Mouse (Mus musculus) T-helper 2 cell (primary cell): ENCODE data around the gene Nectin1.

Experiments
- in situ Hi-C: fragments of 300-600 bp; cut with MboI, MseI; formaldehyde crosslinking; loops from one replicate; pipeline ENCODE4 v1.15.1; 2025; ENCODE audit warnings: high pct_unique_total_duplicates

Gene Nectin1

GRCm38 (mm10) chr9:43797746-43798145, 54.0 kb downstream of the Nectin1 start:
- in situ Hi-C loops = no loop called here

GRCm38 (mm10) chr9:43800525-43800924, 56.7 kb downstream of the Nectin1 start:
- in situ Hi-C loops = no loop called here

DNA sequence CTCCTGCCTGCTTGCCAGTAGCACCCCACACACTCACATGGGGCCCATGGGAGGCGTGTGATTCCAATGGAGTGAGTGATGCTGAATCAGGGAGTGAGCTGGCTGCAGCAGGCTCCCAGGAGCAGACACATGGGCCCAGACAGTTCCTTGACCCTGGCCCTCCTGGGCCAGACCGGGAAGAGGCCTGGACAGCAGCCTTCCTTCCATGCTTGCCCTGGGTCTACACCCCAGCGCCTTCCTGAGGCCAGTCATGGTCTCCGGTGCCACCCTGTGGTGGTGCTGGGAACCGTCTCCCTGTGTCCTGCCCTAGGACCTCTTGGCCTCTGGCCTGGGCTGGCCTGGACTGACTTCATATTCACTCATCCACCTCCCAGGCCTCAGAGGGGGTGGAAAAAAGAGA, 58.1 kb downstream of the Nectin1 start:
- in situ Hi-C loops = no loop called here

- in situ Hi-C loops = no loop called here
Measured at GRCm38 (mm10) chr9:43807565-43807964, 63.8 kb downstream of the Nectin1 start.

- in situ Hi-C loops = no loop called here
Measured at GRCm38 (mm10) chr9:43808099-43808498, 64.3 kb downstream of the Nectin1 start.

DNA sequence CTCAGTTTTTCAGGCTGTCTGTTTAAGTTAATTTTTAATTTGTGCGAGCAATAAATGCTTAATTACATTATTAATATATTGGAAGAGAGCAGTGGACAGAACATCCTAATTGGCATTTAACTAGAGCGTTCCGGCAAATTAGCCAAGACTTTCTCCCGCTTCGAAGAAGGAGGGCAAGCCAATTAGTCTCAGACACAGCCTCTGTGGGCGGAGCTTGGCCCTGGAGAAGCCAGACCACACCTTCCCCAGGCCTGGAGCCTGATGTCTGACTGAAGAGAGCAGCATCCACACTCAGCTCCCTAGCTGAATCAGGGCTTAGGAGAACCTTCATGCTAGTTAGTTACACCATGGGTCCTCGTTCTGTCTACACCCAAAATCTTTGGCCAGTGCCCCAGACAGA, 64.8 kb downstream of the Nectin1 start:
- in situ Hi-C loops = no loop called here

GRCm38 (mm10) chr9:43813156-43813555, 69.4 kb downstream of the Nectin1 start:
- in situ Hi-C loops = no loop called here

DNA sequence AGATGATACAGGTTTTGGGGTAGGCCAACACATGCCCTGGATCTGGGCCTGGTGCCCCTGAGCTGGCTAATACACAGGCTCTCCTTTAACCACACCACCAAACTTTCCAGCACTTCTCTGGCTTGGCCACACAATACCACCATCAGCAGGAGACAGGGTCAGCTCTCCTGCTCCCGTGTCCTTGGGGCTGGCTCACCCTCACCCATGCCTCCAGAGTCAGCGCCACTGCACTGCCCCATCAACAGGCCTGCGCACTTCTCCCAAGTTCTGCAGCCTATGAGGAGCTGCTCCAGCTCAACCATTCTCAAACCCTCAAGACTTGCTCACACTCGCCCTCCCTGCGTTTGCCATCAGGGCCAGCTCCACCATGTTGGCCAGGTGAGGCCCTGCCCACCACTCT, 78.4 kb downstream of the Nectin1 start:
- in situ Hi-C loops = no loop called here

DNA sequence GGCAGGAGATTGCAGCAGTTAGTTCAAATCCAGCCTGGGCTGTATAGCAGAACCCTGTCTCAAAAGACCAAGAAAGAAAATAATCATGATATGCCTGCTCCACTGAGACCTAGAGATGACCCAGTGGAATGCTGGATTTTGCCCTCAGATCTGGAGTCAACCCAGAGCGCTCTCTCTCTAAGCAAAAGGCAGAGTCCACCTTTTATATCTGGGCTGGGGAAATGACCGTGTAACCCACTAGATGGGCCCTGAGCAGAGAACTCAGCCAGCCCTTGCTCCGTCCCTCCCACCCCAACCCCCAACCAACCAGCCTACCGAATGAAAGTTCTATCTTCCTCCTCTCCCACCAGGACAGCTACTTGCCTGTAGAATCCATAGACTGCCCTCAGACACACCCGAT, 81.4 kb downstream of the Nectin1 start:
- in situ Hi-C loops = loop anchor here (25.0 kb wide), 1 partner anchor 488 kb away; no protein-coding TSS in a partner anchor

DNA sequence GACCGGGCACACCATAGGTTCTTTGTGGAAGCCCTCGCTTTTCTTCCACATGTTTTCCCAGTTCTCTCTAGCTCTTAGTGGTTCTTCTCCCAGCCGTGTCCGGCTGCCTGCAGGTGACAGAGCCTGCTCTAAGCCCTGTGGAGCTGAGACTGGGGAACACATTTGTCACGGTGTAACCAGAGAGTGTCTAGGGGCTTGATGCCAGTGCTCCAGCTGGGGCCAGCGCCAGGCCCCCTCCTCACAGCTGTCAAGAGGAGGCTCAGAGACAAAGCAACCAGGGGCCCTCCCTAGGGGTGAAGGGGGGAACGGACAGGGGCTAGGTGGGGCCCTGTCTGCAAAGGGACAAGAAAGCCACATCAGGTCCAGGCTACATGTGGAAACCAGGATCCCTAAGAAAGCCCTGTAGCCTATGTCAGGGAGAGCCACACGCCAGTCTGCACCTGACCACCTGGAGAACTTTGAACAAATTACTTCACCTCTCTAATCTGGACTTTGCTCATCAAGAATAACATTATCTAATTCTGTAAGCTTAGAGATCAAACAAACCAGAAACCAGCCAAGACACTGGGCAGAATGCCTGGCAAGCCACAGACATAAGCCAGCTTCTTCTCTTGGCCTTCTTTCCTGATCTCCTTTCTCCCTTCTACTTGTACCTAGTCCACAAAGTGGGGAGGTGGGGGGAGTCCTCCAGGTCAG, 82.9 kb downstream of the Nectin1 start:
- in situ Hi-C loops = loop anchor here (25.0 kb wide), 1 partner anchor 489 kb away; no protein-coding TSS in a partner anchor

- in situ Hi-C loops = loop anchor here (25.0 kb wide), 1 partner anchor 490 kb away; no protein-coding TSS in a partner anchor
Measured at GRCm38 (mm10) chr9:43827593-43827992, 83.8 kb downstream of the Nectin1 start.

DNA sequence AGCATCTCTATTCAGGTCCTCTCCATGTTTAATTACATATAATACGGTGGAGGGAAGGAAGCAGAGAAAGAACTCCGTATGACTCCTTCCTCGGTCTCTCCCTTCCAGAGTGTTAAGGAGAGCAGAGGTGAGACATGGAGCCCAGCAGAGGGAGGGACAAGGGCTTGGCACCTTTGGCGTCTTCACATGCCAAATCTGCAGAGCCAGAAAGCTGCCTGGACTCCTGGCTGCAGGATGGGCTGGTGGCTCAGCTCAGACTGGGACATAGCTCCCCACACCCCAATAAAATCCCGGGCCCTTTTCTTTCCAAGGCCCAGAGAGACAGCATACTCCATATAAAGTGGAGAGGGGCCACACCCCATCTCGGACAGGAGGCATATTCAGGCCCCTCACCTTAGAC, 85.2 kb downstream of the Nectin1 start:
- in situ Hi-C loops = loop anchor here (25.0 kb wide), 1 partner anchor 492 kb away; no protein-coding TSS in a partner anchor

GRCm38 (mm10) chr9:43833232-43833631, 89.4 kb downstream of the Nectin1 start:
- in situ Hi-C loops = loop anchor here (25.0 kb wide), 1 partner anchor 496 kb away; no protein-coding TSS in a partner anchor

GRCm38 (mm10) chr9:43834283-43834682, 90.5 kb downstream of the Nectin1 start:
- in situ Hi-C loops = loop anchor here (25.0 kb wide), 1 partner anchor 497 kb away; no protein-coding TSS in a partner anchor

DNA sequence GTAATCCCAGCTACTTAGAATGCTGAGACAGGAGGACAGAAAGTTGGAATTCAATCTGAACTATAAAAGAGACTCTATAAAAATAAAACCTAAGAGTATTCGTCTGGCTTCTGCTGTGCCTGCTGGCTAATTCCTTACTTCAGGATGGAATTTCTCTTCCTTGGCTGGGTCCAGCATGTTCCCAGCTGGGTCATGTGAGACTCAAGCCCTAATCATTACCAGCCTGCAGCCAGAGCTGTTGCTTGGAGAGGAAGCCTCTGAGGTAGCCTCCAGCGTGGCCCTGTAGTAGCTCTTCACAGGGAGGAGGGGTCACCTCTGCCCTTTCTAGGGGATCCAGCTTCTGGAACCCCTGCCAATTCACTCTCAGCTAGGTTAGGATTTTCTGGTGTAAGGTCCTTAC, 94.8 kb downstream of the Nectin1 start:
- in situ Hi-C loops = loop anchor here (25.0 kb wide), 1 partner anchor 501 kb away; no protein-coding TSS in a partner anchor

- in situ Hi-C loops = loop anchor here (25.0 kb wide), 1 partner anchor 506 kb away; no protein-coding TSS in a partner anchor
Measured at GRCm38 (mm10) chr9:43842921-43843577, 99.3 kb downstream of the Nectin1 start.

DNA sequence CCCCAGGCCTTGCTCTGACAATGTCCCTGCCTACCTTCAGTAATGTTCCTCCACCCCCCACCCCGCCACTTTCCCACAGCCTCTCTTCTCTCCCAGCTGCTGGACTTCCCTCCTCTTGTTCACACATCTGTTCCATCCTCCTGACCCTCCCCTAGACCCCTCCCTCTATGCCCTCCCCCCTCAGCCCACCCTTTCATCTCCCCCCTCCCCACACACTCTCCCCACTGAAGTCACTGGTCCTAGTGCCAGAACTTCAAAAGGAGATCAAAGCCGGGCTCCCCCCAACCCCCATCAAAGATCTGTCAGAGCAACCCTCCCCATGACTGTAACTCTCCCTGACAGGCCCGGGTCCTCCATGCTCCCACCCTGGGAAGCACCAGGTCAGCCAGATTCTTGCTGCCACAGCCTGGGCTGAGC, 99.9 kb downstream of the Nectin1 start:
- in situ Hi-C loops = loop anchor here (25.0 kb wide), 1 partner anchor 506 kb away; no protein-coding TSS in a partner anchor

DNA sequence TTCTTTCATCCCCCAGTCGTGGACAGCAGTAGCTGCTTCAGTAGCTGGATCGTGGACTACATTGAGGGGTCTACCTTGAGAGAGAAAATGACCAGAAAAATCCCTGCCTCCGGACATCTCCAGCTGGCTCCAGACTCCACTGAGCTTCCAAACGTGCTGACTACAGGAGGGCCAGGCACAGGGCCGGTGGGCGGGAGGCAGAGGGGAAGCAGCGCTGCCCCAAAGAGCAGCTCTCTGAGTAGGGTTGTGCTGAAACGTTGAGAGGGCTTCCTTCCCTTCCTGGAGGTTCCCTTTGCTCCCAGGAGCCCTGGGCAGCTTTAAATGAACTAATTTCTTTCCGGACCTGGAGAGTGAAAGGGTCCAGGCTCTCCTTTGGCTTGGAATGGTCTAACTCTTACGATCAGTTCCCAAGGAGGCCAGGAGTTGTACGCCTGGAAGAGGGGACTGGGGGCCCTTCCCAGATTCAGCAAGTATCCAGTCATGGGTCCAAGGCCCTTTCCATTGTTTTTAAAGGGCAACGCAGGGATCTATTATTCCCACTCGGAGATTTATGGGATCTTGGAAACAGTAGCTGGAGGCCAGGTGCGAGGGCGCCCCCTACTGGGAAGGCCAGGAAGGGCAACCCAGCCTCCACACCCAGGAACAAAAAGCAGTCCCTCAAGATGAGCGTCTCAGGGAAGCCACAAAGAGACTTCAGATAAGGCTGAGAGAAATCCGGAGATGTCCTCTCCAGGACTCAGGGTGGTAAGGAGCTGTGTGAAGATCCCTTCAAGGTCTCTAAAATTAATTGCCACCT, 102.1 kb downstream of the Nectin1 start:
- in situ Hi-C loops = loop anchor here (25.0 kb wide), 1 partner anchor 509 kb away; no protein-coding TSS in a partner anchor

DNA sequence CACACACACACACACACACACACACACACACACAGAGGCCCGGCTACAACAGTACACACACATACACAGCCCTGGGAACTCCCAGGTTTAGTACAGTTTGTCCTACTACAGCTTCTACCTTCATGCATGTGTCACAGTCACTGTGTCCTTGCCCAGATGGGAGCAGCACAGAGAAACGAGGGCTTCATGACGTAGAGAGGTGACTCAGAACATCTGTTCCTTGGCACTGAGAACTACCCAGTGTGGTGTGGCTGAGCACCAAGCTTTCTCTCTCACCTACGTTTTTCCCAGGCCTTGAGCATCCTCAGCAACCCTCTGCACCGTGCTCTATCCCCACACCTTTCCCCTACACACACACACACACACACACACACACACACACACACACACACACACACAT, 104.1 kb downstream of the Nectin1 start:
- in situ Hi-C loops = loop anchor here (25.0 kb wide), 1 partner anchor 511 kb away; no protein-coding TSS in a partner anchor

- in situ Hi-C loops = no loop called here
Measured at GRCm38 (mm10) chr9:43850281-43850680, 106.5 kb downstream of the Nectin1 start.

DNA sequence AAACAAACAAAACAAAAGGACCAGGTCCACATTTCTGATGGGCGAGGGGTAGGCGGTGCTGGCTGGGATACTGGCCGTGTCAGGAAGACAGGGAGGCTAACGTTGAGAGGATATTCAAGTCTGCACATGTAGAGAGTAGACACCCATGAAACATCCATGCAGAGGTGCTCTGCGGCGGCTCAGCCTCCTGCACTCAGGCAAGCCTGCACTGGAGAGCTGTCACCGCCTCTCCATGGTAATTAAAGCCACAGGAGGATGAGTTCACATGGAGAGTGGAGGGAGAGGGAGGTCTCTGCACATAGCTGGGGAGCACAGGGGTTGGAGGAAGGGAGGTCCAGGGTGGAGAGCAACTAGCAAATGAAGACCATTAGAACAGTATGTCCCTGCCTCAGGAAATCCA, 107.4 kb downstream of the Nectin1 start:
- in situ Hi-C loops = no loop called here

GRCm38 (mm10) chr9:43855887-43856286, 112.1 kb downstream of the Nectin1 start:
- in situ Hi-C loops = no loop called here
